Mouse (Mus musculus): ENCODE data around the gene Stk11. TPM values are rescaled to one million over a fixed set of nuclear protein-coding genes. Genes with fewer than 3 reads are reported as not detected.
A peak's percentile ranks its signal among the peaks of the same experiment; 100 is the strongest.

Gene Stk11
- polyA plus RNA-seq, 1 experiment from 2014 or later: 19.2 TPM

GRCm38 (mm10) chr10:80179068-80180051 is 63.8 kb downstream of the Stk11 start, which contains the start of gene Efna2:
Efna2 (plus strand) TSS chr10:80179482.
- Histone ChIP-seq H3K27me3 (replicated peaks) (no peaks in the 10 kb centered on the region; the same call in 1 of the 2 replicates), H3K4me2 (peak within 1 kb of the TSS; percentile 72), H3K27ac (peak within 1 kb of the TSS; percentile 57; the same call in 1 of the 2 replicates), H3K4me1 (peaks cover 16% of the 10 kb centered on the region), H3K9me3 (no peaks in the 10 kb centered on the region), H3K4me3 (replicated peaks) (peak within 1 kb of the TSS; percentile 67), H3K36me3 (no peaks in the 10 kb centered on the region), H3K9ac (peak within 1 kb of the TSS; percentile 52)
- under 1% methylated on average over 75 of the region's 106 CpGs for WGBS
- ATAC-seq (ENCODE audit: insufficient read depth, low FRiP score, low read depth): peak; percentile 36; the same call in 1 of the 2 replicates

Other genes with a start within 250 kb of the Stk11 start
- gene Prtn3, start 241.3 kb upstream of the Stk11 start, polyA plus RNA-seq (2015; fragmentation: Nextera tagmentation; extraction: Ambion mirVana): 5.2 and 10.6 TPM in 2 replicates
- 32.9 and 36.1 TPM in 2 replicates for gene Plppr3, start 241.2 kb upstream of the Stk11 start, polyA plus RNA-seq (2015; fragmentation: Nextera tagmentation; extraction: Ambion mirVana)
- 3.8 and 11.1 TPM in 2 replicates for gene Elane, start 229.6 kb upstream of the Stk11 start, polyA plus RNA-seq (2015; fragmentation: Nextera tagmentation; extraction: Ambion mirVana)
- not detected in 2 replicates for gene Cfd, start 224.9 kb upstream of the Stk11 start, polyA plus RNA-seq (2015; fragmentation: Nextera tagmentation; extraction: Ambion mirVana)
- 43.6 and 47.8 TPM in 2 replicates for gene Med16, start 206.9 kb upstream of the Stk11 start, polyA plus RNA-seq (2015; fragmentation: Nextera tagmentation; extraction: Ambion mirVana)
- gene Gm26602, start 204.9 kb upstream of the Stk11 start, polyA plus RNA-seq (2015; fragmentation: Nextera tagmentation; extraction: Ambion mirVana): 4.4 and 13.3 TPM in 2 replicates
- gene Kiss1r, start 198.8 kb upstream of the Stk11 start, polyA plus RNA-seq (2015; fragmentation: Nextera tagmentation; extraction: Ambion mirVana): 0.83 and 0.94 TPM in 2 replicates
- 137 and 140 TPM in 2 replicates for gene R3hdm4, start 194.6 kb upstream of the Stk11 start, polyA plus RNA-seq (2015; fragmentation: Nextera tagmentation; extraction: Ambion mirVana)
- 9.8 and 10.0 TPM in 2 replicates for gene Arid3a, start 188.8 kb upstream of the Stk11 start, polyA plus RNA-seq (2015; fragmentation: Nextera tagmentation; extraction: Ambion mirVana)
- gene Wdr18, start 155.7 kb upstream of the Stk11 start, polyA plus RNA-seq (2015; fragmentation: Nextera tagmentation; extraction: Ambion mirVana): 86.0 and 86.2 TPM in 2 replicates
- gene Grin3b, start 145.1 kb upstream of the Stk11 start, polyA plus RNA-seq (2015; fragmentation: Nextera tagmentation; extraction: Ambion mirVana): 0.27 and 0.34 TPM in 2 replicates
- gene Tmem259, start 131.5 kb upstream of the Stk11 start, polyA plus RNA-seq (2015; fragmentation: Nextera tagmentation; extraction: Ambion mirVana): 20.6 and 21.3 TPM in 2 replicates
- gene Cnn2, start 127.2 kb upstream of the Stk11 start, polyA plus RNA-seq (2015; fragmentation: Nextera tagmentation; extraction: Ambion mirVana): 274 and 279 TPM in 2 replicates
- 4.2 and 4.8 TPM in 2 replicates for gene Abca7, start 119.3 kb upstream of the Stk11 start, polyA plus RNA-seq (2015; fragmentation: Nextera tagmentation; extraction: Ambion mirVana)
- gene Arhgap45, start 99.2 kb upstream of the Stk11 start, polyA plus RNA-seq (2015; fragmentation: Nextera tagmentation; extraction: Ambion mirVana): 9.1 and 10.0 TPM in 2 replicates
- 188 and 199 TPM in 2 replicates for gene Polr2e, start 76.0 kb upstream of the Stk11 start, polyA plus RNA-seq (2015; fragmentation: Nextera tagmentation; extraction: Ambion mirVana)
- 500 and 567 TPM in 2 replicates for gene Gpx4, start 68.6 kb upstream of the Stk11 start, polyA plus RNA-seq (2015; fragmentation: Nextera tagmentation; extraction: Ambion mirVana)
- 14.8 and 15.9 TPM in 2 replicates for gene Sbno2, start 10.2 kb upstream of the Stk11 start, polyA plus RNA-seq (2015; fragmentation: Nextera tagmentation; extraction: Ambion mirVana)
- 544 and 602 TPM in 2 replicates for gene Atp5d, start 22.8 kb downstream of the Stk11 start, polyA plus RNA-seq (2015; fragmentation: Nextera tagmentation; extraction: Ambion mirVana)
- 5.1 and 6.7 TPM in 2 replicates for gene Cbarp, start 25.0 kb downstream of the Stk11 start, polyA plus RNA-seq (2015; fragmentation: Nextera tagmentation; extraction: Ambion mirVana)
- 16.0 and 19.8 TPM in 2 replicates for gene Midn, start 32.5 kb downstream of the Stk11 start, polyA plus RNA-seq (2015; fragmentation: Nextera tagmentation; extraction: Ambion mirVana)
- 90.3 and 103 TPM in 2 replicates for gene Cirbp, start 50.2 kb downstream of the Stk11 start, polyA plus RNA-seq (2015; fragmentation: Nextera tagmentation; extraction: Ambion mirVana)
- 17.5 and 19.7 TPM in 2 replicates for gene 1600002K03Rik, start 57.1 kb downstream of the Stk11 start, polyA plus RNA-seq (2015; fragmentation: Nextera tagmentation; extraction: Ambion mirVana)
- 15.7 TPM in 2 replicates for gene Efna2, start 63.7 kb downstream of the Stk11 start, polyA plus RNA-seq (2015; fragmentation: Nextera tagmentation; extraction: Ambion mirVana)
- gene Mum1, start 110.6 kb downstream of the Stk11 start, polyA plus RNA-seq (2015; fragmentation: Nextera tagmentation; extraction: Ambion mirVana): 58.6 and 66.5 TPM in 2 replicates
- 326 and 364 TPM in 2 replicates for gene Ndufs7, start 133.3 kb downstream of the Stk11 start, polyA plus RNA-seq (2015; fragmentation: Nextera tagmentation; extraction: Ambion mirVana)
- 111 and 148 TPM in 2 replicates for gene Gamt, start 145.2 kb downstream of the Stk11 start, polyA plus RNA-seq (2015; fragmentation: Nextera tagmentation; extraction: Ambion mirVana)
- 62.4 and 66.4 TPM in 2 replicates for gene Dazap1, start 145.7 kb downstream of the Stk11 start, polyA plus RNA-seq (2015; fragmentation: Nextera tagmentation; extraction: Ambion mirVana)
- 904 and 948 TPM in 2 replicates for gene Rps15, start 176.7 kb downstream of the Stk11 start, polyA plus RNA-seq (2015; fragmentation: Nextera tagmentation; extraction: Ambion mirVana)
- 5.0 and 5.2 TPM in 2 replicates for gene Apc2, start 180.2 kb downstream of the Stk11 start, polyA plus RNA-seq (2015; fragmentation: Nextera tagmentation; extraction: Ambion mirVana)
- gene 2310011J03Rik, start 204.7 kb downstream of the Stk11 start, polyA plus RNA-seq (2015; fragmentation: Nextera tagmentation; extraction: Ambion mirVana): 40.5 and 46.4 TPM in 2 replicates
- gene Pcsk4, start 213.7 kb downstream of the Stk11 start, polyA plus RNA-seq (2015; fragmentation: Nextera tagmentation; extraction: Ambion mirVana): 4.8 and 5.4 TPM in 2 replicates
- gene Reep6, start 214.2 kb downstream of the Stk11 start, polyA plus RNA-seq (2015; fragmentation: Nextera tagmentation; extraction: Ambion mirVana): 44.5 and 51.2 TPM in 2 replicates
- gene Adamtsl5, start 232.6 kb downstream of the Stk11 start, polyA plus RNA-seq (2015; fragmentation: Nextera tagmentation; extraction: Ambion mirVana): 13.7 and 17.0 TPM in 2 replicates
- gene Plk5, start 240.7 kb downstream of the Stk11 start, polyA plus RNA-seq (2015; fragmentation: Nextera tagmentation; extraction: Ambion mirVana): 0.30 and 0.67 TPM in 2 replicates